Mouse (Mus musculus) R1 (cell line): ENCODE measurements at regions not wholly inside any gene's neighbourhood (a gene's known extent, or its start where the extent isn't known, plus 50 kb on each side); places are given as distances from the start of the nearest gene placed in this dataset.
A peak's percentile ranks its signal among the peaks of the same experiment; 100 is the strongest.

ENCODE experiments used
- DNase-seq: peaks from one replicate; pipeline ENCODE4 v3.0.0-alpha.2; 2018; ENCODE audit warnings: low read depth, low spot score

- no peak for DNase-seq
These were observed 58.3 kb downstream of the Tmem100 start for GRCm38 (mm10) chr11:90088473-90088872.

- no peak for DNase-seq
These were observed 63.9 kb downstream of the Tmem100 start for GRCm38 (mm10) chr11:90094052-90094451.

GRCm38 (mm10) chr11:90094700-90095355 lies 64.7 kb downstream of the Tmem100 start:
- no peak for DNase-seq

- DNase-seq = no peak
These were observed 68.3 kb downstream of the Tmem100 start for GRCm38 (mm10) chr11:90098471-90098870.

GRCm38 (mm10) chr11:90099178-90099577 lies 69.0 kb downstream of the Tmem100 start:
- no peak for DNase-seq

- DNase-seq = no peak
These were observed 70.0 kb downstream of the Tmem100 start for GRCm38 (mm10) chr11:90100161-90100560.

GRCm38 (mm10) chr11:90101284-90101683 lies 71.1 kb downstream of the Tmem100 start:
- DNase-seq = no peak

- DNase-seq = peak; percentile 30
These were observed 76.1 kb downstream of the Tmem100 start for GRCm38 (mm10) chr11:90106063-90106798.

- peak; percentile 54 for DNase-seq
These were observed 77.8 kb upstream of the Gm45716 start for GRCm38 (mm10) chr11:90109681-90110111.

GRCm38 (mm10) chr11:90110170-90110569 lies 77.3 kb upstream of the Gm45716 start:
- no peak for DNase-seq

GRCm38 (mm10) chr11:90112174-90112573 lies 75.3 kb upstream of the Gm45716 start:
- DNase-seq = no peak

- DNase-seq = peak; percentile 8
These were observed 70.5 kb upstream of the Gm45716 start for GRCm38 (mm10) chr11:90116676-90117663.

GRCm38 (mm10) chr11:90117664-90118295 lies 69.7 kb upstream of the Gm45716 start:
- DNase-seq = no peak

GRCm38 (mm10) chr11:90121902-90122301 lies 65.6 kb upstream of the Gm45716 start:
- peak; percentile 8 for DNase-seq

- DNase-seq = peak; percentile 23
These were observed 64.8 kb upstream of the Gm45716 start for GRCm38 (mm10) chr11:90122709-90123108.

GRCm38 (mm10) chr11:90123851-90124250 lies 63.6 kb upstream of the Gm45716 start:
- DNase-seq = no peak

GRCm38 (mm10) chr11:90126289-90126688 lies 61.2 kb upstream of the Gm45716 start:
- no peak for DNase-seq

GRCm38 (mm10) chr11:90128865-90129415 lies 58.5 kb upstream of the Gm45716 start:
- no peak for DNase-seq

- DNase-seq = peak; percentile 2
These were observed 57.5 kb upstream of the Gm45716 start for GRCm38 (mm10) chr11:90129793-90130624.

- DNase-seq = peak; percentile 18
These were observed 56.8 kb upstream of the Gm45716 start for GRCm38 (mm10) chr11:90130635-90131034.
